Mouse (Mus musculus) embryonic facial prominence, embryonic 15.5 days (tissue): ENCODE measurements around the gene App. TPM values are rescaled to one million over a fixed set of nuclear protein-coding genes. Genes with fewer than 3 reads are reported as not detected.

Experiments
- ATAC-seq: fragments of 200-750 bp; cut with Nextera tagmentation; 2 replicates; pipeline ENCODE4 v1.8.0; 2017; ENCODE audit warnings: low read depth, moderate TSS enrichment; ENCODE audit not compliant: insufficient number of reproducible peaks, low FRiP score, low TSS enrichment
- H3K27ac ChIP-seq: fragments of 300-500 bp; sonication (generic); replicated peaks from 2 replicates; pipeline ENCODE4 v1.5.1; 2015; ENCODE audit warnings: mild to moderate bottlenecking, inconsistent platforms
- H3K27me3 ChIP-seq: fragments of 300-500 bp; sonication (generic); 2 replicates; pipeline ENCODE4 v1.6.1; 2015; ENCODE audit warnings: inconsistent platforms
- H3K36me3 ChIP-seq: fragments of 300-500 bp; sonication (generic); 2 replicates; pipeline ENCODE4 v1.6.1; 2015; ENCODE audit warnings: mild to moderate bottlenecking, inconsistent platforms
- H3K4me1 ChIP-seq: fragments of 300-500 bp; sonication (generic); 2 replicates; pipeline ENCODE4 v1.6.1; 2015; ENCODE audit warnings: inconsistent platforms
- H3K4me2 ChIP-seq: fragments of 300-500 bp; sonication (generic); replicated peaks from 2 replicates; pipeline ENCODE4 v1.6.1; 2015; ENCODE audit warnings: mild to moderate bottlenecking, inconsistent platforms
- H3K4me3 ChIP-seq: fragments of 300-500 bp; sonication (generic); replicated peaks from 2 replicates; pipeline ENCODE4 v1.5.1; 2015; ENCODE audit warnings: mild to moderate bottlenecking, inconsistent platforms
- H3K9ac ChIP-seq: fragments of 300-500 bp; sonication (generic); 2 replicates; pipeline ENCODE4 v1.6.1; 2015; ENCODE audit warnings: inconsistent platforms
- H3K9me3 ChIP-seq: fragments of 300-500 bp; sonication (generic); replicated peaks from 2 replicates; pipeline ENCODE4 v1.6.1; 2016; ENCODE audit warnings: inconsistent platforms
- WGBS: fragments of 180-500 bp; shearing (Covaris S2); methylation state at CpG from one replicate; pipeline ENCODE4 v1.1.7; 2015; 5-methylcytosine and 5-hydroxymethylcytosine counted together
- polyA plus RNA-seq: library from polyadenylated mRNA; unstranded; fragments of >200 nt; fragmentation: Nextera tagmentation; extraction: Ambion mirVana; gene quantifications from 2 replicates; pipeline ENCODE4 v1.2.1, GENCODE M21; 2015

The App gene
- polyA plus RNA-seq, 1 experiment from 2014 or later: 261 TPM

- Histone ChIP-seq H3K9me3 (no peaks in the 10 kb centered on the region), H3K9ac (no peak overlapping the region), H3K36me3 (no peaks in the 10 kb centered on the region), H3K27me3 (no peaks in the 10 kb centered on the region), H3K4me1 (no peaks in the 10 kb centered on the region), H3K4me2 (no peak overlapping the region), H3K4me3 (no peak overlapping the region), H3K27ac (no peak overlapping the region)
- ATAC-seq: no peak
- WGBS: 32% methylated on average over 3 of the region's 3 CpGs
Observed at GRCm38 (mm10) chr16:84931024-84931423, 242.5 kb downstream of the App start.

- Histone ChIP-seq H3K4me1 (no peaks in the 10 kb centered on the region), H3K4me3 (no peak overlapping the region), H3K9me3 (no peaks in the 10 kb centered on the region), H3K27me3 (no peaks in the 10 kb centered on the region), H3K9ac (no peak overlapping the region), H3K36me3 (no peaks in the 10 kb centered on the region), H3K4me2 (no peak overlapping the region), H3K27ac (no peak overlapping the region)
- ATAC-seq: no peak
- WGBS: 92% methylated on average over 1 of the region's 1 CpGs
Observed at GRCm38 (mm10) chr16:84927827-84928226, 245.7 kb downstream of the App start.

- Histone ChIP-seq H3K4me2 (no peak overlapping the region), H3K9me3 (no peaks in the 10 kb centered on the region), H3K27me3 (no peaks in the 10 kb centered on the region), H3K4me3 (no peak overlapping the region), H3K36me3 (no peaks in the 10 kb centered on the region), H3K27ac (peak overlapping the region; percentile 40; the same call in 1 of the 2 replicates), H3K9ac (no peak overlapping the region), H3K4me1 (0 out of 2 replicates have a peak, but pooled peaks cover 3% of the 10 kb centered on the region)
- no peak; the same call in 1 of the 2 replicates for ATAC-seq
- 27% methylated on average over 5 of the region's 5 CpGs for WGBS
Observed at GRCm38 (mm10) chr16:84919649-84920308, 253.8 kb downstream of the App start.

- Histone ChIP-seq H3K4me3 (no peak overlapping the region), H3K27me3 (no peaks in the 10 kb centered on the region), H3K4me1 (0 out of 2 replicates have a peak, but pooled peaks cover 3% of the 10 kb centered on the region), H3K27ac (peak overlapping the region; percentile 40; the same call in 1 of the 2 replicates), H3K4me2 (no peak overlapping the region), H3K36me3 (no peaks in the 10 kb centered on the region), H3K9me3 (no peaks in the 10 kb centered on the region), H3K9ac (no peak overlapping the region)
- no peak for ATAC-seq
- 58% methylated on average over 3 of the region's 3 CpGs for WGBS
Observed at GRCm38 (mm10) chr16:84919087-84919486, 254.5 kb downstream of the App start.

- Histone ChIP-seq H3K36me3 (no peaks in the 10 kb centered on the region), H3K27me3 (no peaks in the 10 kb centered on the region), H3K9me3 (no peaks in the 10 kb centered on the region), H3K4me1 (0 out of 2 replicates have a peak, but pooled peaks cover 3% of the 10 kb centered on the region), H3K4me2 (no peak overlapping the region), H3K9ac (no peak overlapping the region), H3K27ac (no peak overlapping the region), H3K4me3 (no peak overlapping the region)
- 63% methylated on average over 3 of the region's 3 CpGs for WGBS
- no peak for ATAC-seq
Observed at GRCm38 (mm10) chr16:84916772-84917171, 256.8 kb downstream of the App start.

- Histone ChIP-seq H3K27ac (no peak overlapping the region), H3K27me3 (no peaks in the 10 kb centered on the region), H3K9ac (no peak overlapping the region), H3K9me3 (no peaks in the 10 kb centered on the region), H3K4me2 (no peak overlapping the region), H3K36me3 (no peaks in the 10 kb centered on the region), H3K4me3 (no peak overlapping the region), H3K4me1 (no peaks in the 10 kb centered on the region)
- ATAC-seq: no peak
- 79% methylated on average over 8 of the region's 8 CpGs for WGBS
Observed at GRCm38 (mm10) chr16:84911477-84912165, 261.9 kb downstream of the App start.

- no peak overlapping the region for H3K4me3 ChIP-seq
- no peaks in the 10 kb centered on the region for H3K4me1 ChIP-seq
- no peak overlapping the region for H3K4me2 ChIP-seq
- H3K9me3 ChIP-seq: no peaks in the 10 kb centered on the region
- 86% methylated on average over 4 of the region's 4 CpGs for WGBS
- no peak overlapping the region for H3K27ac ChIP-seq
- H3K9ac ChIP-seq: no peak overlapping the region
- no peak for ATAC-seq
- H3K27me3 ChIP-seq: no peaks in the 10 kb centered on the region
- no peaks in the 10 kb centered on the region for H3K36me3 ChIP-seq
Observed at GRCm38 (mm10) chr16:84902995-84903394, 270.6 kb downstream of the App start.
